In the genomic region with DNA sequence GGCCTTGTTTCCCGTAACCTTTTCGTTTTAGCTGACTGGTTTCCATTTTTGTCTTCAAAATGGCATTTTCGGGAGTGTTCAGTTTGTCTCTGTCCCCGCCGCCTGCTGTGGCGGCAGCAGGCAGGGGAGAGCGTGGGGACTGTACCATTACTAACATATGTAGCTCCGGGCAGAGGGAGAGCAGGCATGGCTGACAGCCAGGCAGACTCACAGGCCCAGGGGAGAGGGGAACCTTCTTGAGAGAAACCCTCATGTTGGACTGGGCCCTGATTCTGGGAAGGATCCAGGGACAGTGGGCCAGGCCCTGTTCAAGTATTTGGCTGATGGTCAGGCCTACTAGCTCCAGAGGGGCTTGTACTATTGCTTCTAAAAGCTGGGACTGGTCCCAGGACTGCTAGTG, we compare ENCODE assay signal across 9 mouse cellular contexts.
DNase-seq lines count a peak whose midpoint lies in the region; ATAC-seq lines count a peak whose summit lies in the region.
"Had no signal": no experiment of that assay in that cellular context is flagged by ENCODE, and none has a peak within 500 bp of the region (broad histone marks: within the 10 kb centered on the region; RNA-seq: fewer than 3 reads in every experiment).

No protein-coding gene starts in this region.

- H3K27me3 ChIP-seq in forebrain, embryonic 16.5 days (replicated peaks; ENCODE audit: control insufficient read depth, insufficient read depth, low read length): no peaks in the 10 kb centered on the region
- H3K27me3 ChIP-seq in forebrain, embryonic 12.5 days: peaks cover 9% of the 10 kb centered on the region; the same call in 1 of the 2 replicates
- no peaks in the 10 kb centered on the region for H3K27me3 ChIP-seq in kidney, embryonic 16.5 days (ENCODE audit: insufficient read depth, low read length)

- ATAC-seq in forebrain, embryonic 16.5 days: peak; percentile 80
- no peak for ATAC-seq in forebrain, embryonic 12.5 days (ENCODE audit: low FRiP score)
- no peak for ATAC-seq in kidney, embryonic 16.5 days (ENCODE audit: low FRiP score, low TSS enrichment)

- H3K36me3 ChIP-seq in forebrain, embryonic 16.5 days (ENCODE audit: control insufficient read depth, insufficient read depth): no peaks in the 10 kb centered on the region
- no peaks in the 10 kb centered on the region for H3K36me3 ChIP-seq in forebrain, embryonic 12.5 days (replicated peaks)
- no peaks in the 10 kb centered on the region for H3K36me3 ChIP-seq in kidney, embryonic 16.5 days (ENCODE audit: insufficient read depth, low read length)

- 51% methylated on average over 8 of the region's 8 CpGs for WGBS in forebrain, embryonic 16.5 days
- 83% methylated on average over 8 of the region's 8 CpGs for WGBS in forebrain, embryonic 12.5 days
- 82% methylated on average over 8 of the region's 8 CpGs for WGBS in kidney, embryonic 16.5 days

- DNase-seq in NIH3T3 (ENCODE audit: low read depth): peak; percentile 32
- peak; percentile 61 to 70 for DNase-seq in frontal cortex, adult 2 months (ENCODE audit: extremely low spot score in 1 of 2, low spot score in 1 of 2)
- peak; percentile 89 for DNase-seq in left cerebral cortex, postnatal 4 days
- DNase-seq in adrenal gland, adult 18-20 months (ENCODE audit: low spot score in 2 of 2): no peak
- no peak for DNase-seq in heart, adult 9 months (ENCODE audit: low spot score in 2 of 2)

- no peak overlapping the region for H3K9ac ChIP-seq in forebrain, embryonic 16.5 days (replicated peaks; ENCODE audit: low read depth, low read length)
- H3K9ac ChIP-seq in forebrain, embryonic 12.5 days: no peak overlapping the region
- no peak overlapping the region for H3K9ac ChIP-seq in kidney, embryonic 16.5 days (replicated peaks; ENCODE audit: low read length)

- H3K9me3 ChIP-seq in forebrain, embryonic 16.5 days (ENCODE audit: control insufficient read depth, low read length): no peaks in the 10 kb centered on the region
- no peaks in the 10 kb centered on the region for H3K9me3 ChIP-seq in forebrain, embryonic 12.5 days
- H3K9me3 ChIP-seq in kidney, embryonic 16.5 days (ENCODE audit: low read length): no peaks in the 10 kb centered on the region

- no peak overlapping the region for H3K4me3 ChIP-seq in forebrain, embryonic 16.5 days (replicated peaks; ENCODE audit: low read length)
- no peak overlapping the region for H3K4me3 ChIP-seq in forebrain, embryonic 12.5 days (replicated peaks)
- no peak overlapping the region for H3K4me3 ChIP-seq in kidney, embryonic 16.5 days (ENCODE audit: low read length)
- H3K4me3 ChIP-seq: erythroblast, embryonic 14.5 days had no signal

- H3K27ac ChIP-seq in forebrain, embryonic 16.5 days (ENCODE audit: low read length): peak overlapping the region; percentile 8
- no peak overlapping the region for H3K27ac ChIP-seq in forebrain, embryonic 12.5 days
- H3K27ac ChIP-seq in kidney, embryonic 16.5 days (ENCODE audit: low read length): no peak overlapping the region

- H3K4me2 ChIP-seq in forebrain, embryonic 16.5 days (ENCODE audit: low read length): no peak overlapping the region
- no peak overlapping the region for H3K4me2 ChIP-seq in forebrain, embryonic 12.5 days
- H3K4me2 ChIP-seq in kidney, embryonic 16.5 days (replicated peaks; ENCODE audit: low read depth, low read length): no peak overlapping the region

- intact Hi-C loops in left cerebral cortex, postnatal 4 days (cut with DNase I): no loop called here

- H3K4me1 ChIP-seq in forebrain, embryonic 16.5 days (replicated peaks; ENCODE audit: control insufficient read depth, insufficient read depth, low read length): peaks cover 18% of the 10 kb centered on the region
- peaks cover 18% of the 10 kb centered on the region for H3K4me1 ChIP-seq in forebrain, embryonic 12.5 days
- H3K4me1 ChIP-seq in kidney, embryonic 16.5 days (ENCODE audit: insufficient read depth, low read length): no peaks in the 10 kb centered on the region

Comparison
In these comparisons a context has a peak if more than half of its experiments do, and no peak if none do; other contexts are left out.
1. DNase-seq: peak in NIH3T3 (single experiment), frontal cortex, adult 2 months (2 of 2) and left cerebral cortex, postnatal 4 days (single experiment); none in adrenal gland, adult 18-20 months (0 of 2) and heart, adult 9 months (0 of 2).